Mouse (Mus musculus) C2C12 (cell line): ENCODE results near the gene Ahdc1.

Experiments used
- CTCF ChIP-seq: IDR thresholded peaks from one replicate; pipeline ENCODE4 v1.5.1; 2011; ENCODE audit not compliant: control insufficient read depth, insufficient read depth, insufficient read length
- MAX ChIP-seq: IDR thresholded peaks from one replicate; pipeline ENCODE4 v1.6.1; 2011; ENCODE audit warnings: mild to moderate bottlenecking, control low read depth

DNA sequence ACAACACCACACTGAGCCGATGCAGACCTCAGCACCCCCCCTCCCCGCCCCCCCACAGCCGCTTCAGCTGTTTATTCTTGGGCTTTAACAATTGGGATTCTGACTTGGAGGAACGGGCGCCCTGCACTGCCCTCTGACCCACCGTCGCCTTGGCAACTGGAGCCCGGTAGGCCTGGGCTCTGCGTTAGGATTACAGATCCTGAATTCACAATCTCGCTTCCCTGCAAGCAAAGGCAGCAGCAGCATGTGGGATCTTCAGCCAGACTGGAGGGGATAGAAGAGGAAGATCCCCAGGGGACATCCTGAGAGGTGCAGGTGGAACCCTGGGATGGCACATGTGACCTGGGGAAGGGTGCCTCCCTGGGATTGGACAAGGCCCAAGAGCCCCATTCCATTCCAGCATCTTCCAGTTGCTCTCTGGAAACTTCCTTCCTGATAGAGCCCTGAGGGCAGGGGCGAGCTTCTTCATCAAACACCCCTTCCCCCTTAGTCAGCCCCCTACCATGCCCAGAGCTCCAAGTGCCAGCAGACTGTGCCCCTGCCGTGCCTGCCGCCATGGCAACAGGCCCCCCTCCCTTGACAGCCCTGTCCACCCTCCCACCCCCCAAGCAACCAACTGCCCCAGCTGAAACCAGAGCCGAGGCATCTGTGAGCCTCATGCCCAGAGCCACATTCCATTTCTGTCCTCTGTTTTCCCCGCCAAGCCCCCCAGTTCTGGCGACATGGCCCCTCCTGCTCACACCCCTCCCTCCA, 36.5 kb downstream of the Ahdc1 start:
- TF ChIP-seq CTCF (no peak), MAX (no peak)
